Mouse (Mus musculus): ENCODE measurements at regions not wholly inside any gene's neighbourhood (a gene's known extent, or its start where the extent isn't known, plus 50 kb on each side); places are given as distances from the start of the nearest gene placed in this dataset.
"Not testable (repeated sequence)": the region's sequence is repeated elsewhere in the genome, so short reads cannot be mapped to it uniquely, and the experiment has no call there.

DNA sequence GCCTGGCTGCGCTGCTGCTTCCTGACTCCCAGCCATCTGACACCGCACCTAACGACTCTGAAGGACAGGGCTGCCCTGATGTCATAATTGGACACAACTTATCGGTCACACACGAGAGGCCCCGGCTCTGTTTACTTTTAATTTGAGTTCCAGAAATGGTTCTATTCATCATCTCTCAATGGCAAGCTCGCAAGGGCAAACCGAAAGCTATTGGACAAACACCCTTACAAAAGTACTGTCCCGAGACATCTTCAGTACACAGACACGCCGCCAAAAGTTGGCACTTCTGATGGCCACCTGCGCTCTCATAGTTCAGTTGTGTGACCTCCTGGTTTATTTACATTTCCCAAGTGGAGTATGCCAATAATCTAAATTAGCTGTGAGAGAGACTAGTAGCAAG, 274.9 kb downstream of the Gxylt1 start:
- DNase-seq (ENCODE audit: low spot score), result no peak

DNA sequence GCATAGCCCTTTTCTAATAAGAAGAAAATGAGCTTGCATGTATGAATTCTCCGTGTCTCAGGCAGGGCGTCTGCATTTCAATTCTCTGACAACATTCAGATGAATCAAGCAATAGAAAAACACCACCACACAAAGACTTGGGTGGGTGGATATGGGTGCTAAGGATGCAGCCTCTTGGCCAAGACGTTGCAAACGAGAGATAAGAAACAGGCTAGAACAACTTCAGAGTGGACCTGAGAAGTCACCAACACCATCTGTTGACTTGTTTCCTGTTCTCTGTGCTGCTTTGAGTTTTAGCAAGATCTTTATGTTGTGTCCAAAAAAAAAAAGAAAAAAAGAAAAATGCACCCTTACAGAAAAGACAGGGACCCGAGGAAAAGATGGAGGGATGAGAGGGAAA, 277.0 kb downstream of the Gxylt1 start:
- no peak for DNase-seq (ENCODE audit: low spot score)

DNA sequence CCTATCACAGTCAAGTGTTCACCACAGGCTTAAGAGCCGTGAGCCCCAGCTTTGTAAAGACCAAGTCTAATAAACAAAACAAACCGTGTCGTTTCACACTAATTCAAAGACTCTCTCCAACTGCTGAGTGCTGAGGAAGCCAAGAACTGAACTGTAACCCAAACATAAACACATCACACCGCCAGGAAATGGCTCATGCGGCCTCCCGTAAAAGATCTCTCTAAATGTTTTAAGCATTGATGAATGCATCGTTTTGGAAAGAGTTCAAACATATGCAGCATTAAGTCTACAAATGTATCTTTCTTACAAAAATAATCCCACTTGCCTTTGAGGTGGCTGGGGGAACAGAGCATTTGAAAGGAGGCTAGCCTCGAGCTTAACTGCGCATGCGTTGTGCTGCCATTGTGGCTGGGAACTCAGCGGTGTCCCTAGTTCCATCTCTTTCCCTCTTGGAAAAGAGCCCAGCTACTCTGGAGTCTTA, 280.7 kb downstream of the Gxylt1 start:
- no peak for DNase-seq (ENCODE audit: low spot score)

DNA sequence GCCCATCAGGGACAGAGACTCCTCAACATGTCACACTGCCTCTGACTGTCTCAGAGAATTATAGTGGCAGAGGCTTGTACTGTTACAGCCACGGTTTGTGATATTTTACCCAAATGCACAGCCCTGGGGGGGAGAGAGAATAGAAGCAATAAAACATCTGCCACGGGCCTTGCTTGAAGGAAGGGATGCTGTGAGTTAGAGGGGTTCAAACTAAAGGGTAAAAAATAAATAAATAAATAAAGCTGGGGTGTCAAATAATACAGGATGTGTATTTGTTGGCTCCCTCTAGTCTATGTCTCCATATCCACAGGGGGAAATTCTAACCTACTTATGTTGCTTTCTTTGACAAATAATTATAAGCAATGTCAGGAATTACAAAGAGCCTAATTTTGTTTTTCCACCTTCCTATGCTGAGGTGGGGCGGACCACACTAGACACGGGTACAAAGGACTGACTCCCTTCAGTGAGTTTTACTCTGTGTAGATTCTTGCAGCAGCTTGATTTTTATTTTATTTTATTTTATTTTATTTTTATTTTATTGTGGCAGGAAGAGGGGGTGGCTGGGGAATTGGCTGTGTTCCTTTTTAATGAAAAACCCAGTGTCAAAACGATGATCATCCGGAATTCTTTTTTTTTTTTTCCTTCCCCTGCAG, 281.3 kb downstream of the Gxylt1 start:
- DNase-seq (ENCODE audit: low spot score), result no peak

DNA sequence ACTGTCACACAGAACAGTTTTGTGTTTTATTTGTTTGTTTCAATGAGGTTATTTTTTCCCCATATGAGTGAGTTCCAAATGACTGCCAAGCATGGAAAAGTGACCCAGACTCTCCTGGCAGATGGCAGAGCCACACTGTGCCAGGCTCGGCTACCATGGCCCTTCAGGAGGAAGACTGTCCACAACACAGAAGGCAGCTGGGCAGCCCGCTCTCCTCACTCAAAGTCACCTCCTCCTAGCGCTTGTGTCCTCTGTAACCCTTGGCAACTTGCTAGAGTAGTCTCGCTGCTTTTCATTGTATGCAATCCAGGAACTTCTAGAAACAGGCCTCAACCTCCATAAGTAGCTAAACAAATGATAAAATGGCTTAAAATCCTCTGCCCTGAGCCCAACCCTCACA, 299.2 kb downstream of the Gxylt1 start:
- no peak for DNase-seq (ENCODE audit: low spot score)

DNA sequence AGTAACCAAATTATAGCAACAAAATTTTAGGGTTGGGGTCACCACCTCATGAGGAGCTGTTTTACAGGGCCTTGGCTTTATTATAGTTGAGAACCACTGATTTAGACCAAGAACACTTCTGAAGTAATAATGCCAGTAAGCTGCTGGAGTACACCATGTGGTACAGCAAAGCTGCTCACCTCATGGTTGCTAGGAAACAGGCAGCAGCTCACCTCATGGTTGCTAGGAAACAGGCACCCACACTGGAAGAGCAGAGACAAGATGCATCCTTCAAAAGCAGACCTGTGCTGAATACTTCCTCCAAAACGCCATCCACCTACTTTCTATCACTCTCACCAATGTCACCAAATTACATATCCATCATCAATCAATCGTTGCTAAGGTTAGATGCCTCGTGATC, 300.0 kb downstream of the Gxylt1 start:
- no peak for DNase-seq (ENCODE audit: low spot score)

DNA sequence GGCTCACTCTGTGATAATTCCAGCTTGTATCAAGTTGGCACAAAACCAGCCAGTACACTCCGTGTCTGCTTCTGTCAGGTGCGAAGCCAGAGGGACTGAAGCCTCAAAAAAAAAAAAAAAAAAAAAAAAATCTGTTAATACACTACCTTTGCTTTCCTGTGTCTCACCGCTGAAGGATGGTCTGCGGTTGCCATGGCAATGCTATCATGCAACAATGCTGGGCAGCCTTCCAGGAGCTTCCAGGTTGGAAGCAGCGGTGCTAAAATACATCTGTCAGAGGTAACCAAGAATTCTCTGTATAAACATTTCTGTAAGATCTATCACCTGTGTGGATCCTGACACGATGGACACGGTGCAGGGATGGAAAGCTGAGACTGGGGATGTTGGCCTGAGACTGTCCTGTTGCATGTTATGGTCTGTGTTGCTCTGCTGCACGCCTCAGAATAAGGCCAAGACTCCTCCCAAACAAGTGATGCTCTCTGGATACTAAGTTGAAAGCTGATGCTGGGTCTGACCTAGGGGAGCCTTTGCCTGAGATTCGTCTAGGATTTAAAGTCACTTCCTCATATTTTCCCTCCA, 301.2 kb downstream of the Gxylt1 start:
- no peak for DNase-seq (ENCODE audit: low spot score)

DNA sequence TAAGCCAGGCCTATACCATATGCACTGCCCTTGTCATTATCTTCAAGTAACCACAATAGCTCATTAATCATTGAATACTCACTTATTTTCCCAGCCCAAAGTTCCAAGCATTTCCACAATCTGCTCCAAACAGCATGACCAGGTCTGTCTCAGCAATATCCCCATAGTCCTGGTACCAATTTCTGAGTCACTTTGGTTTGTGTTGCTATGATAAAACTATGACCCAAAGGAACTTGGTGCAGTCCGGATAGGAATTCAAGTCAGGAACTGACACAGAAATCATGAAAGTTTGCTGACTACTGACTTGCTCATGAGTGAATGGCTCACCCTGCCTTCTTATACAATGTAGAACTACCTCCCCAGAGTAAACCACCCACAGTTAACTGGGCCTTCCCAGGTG, 309.4 kb downstream of the Gxylt1 start:
- no peak for DNase-seq (ENCODE audit: low spot score)

DNA sequence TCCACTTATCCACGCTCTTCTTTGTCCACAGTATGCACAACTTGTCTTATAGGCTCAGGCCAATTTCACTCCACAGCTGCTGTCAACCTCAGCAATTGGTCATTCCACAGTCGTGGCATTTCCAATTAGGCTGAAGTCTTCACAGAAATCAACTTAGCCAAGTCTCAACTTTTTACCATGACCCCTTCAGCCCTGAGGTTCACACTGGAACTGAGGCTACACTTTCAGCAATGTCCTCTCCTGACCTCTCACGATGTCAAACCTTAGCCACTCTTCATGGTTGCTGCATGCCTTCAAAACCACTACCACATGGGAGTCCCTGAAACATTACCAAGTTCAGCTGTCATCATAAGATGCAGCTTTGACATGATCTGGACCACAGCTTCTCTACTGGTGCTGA, 310.1 kb downstream of the Gxylt1 start:
- no peak for DNase-seq (ENCODE audit: low spot score)

DNA sequence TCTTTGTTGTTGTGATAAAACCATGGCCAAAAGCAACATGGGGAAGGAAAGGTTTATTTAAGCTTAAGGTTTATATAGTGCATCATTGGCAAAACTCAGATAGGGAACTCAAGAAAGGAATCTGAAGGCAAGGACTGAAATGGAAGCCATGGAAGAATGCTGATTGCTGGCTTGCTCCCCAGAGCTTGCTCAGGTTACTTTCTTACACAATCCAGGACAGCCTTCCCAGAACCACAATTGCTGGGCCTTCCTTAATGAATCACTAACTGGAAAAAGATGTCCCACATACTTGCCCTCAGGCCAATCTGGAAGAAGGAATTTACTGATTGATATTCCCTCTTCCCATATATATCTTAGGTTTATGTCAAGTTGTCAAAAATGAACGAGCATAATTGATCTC, 310.8 kb downstream of the Gxylt1 start:
- DNase-seq (ENCODE audit: low spot score), result no peak

DNA sequence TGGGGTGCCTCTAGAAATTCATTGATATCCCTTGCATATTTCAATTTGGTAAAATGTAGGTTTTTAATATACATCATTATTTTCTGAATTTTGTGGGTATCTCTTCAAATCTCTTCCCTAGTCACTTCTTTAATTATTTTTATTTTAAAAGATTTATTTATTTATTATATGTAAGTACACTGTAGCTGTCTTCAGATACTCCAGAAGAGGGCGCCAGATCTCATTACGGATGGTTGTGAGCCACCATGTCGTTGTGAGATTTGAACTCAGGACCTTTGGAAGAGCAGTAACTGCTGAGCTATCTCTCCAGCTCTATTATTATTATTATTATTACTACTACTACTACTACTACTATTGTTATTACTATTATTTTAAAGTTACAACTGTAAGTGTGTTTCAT, 324.1 kb downstream of the Gxylt1 start:
- DNase-seq (ENCODE audit: low spot score), result not testable (repeated sequence)

DNA sequence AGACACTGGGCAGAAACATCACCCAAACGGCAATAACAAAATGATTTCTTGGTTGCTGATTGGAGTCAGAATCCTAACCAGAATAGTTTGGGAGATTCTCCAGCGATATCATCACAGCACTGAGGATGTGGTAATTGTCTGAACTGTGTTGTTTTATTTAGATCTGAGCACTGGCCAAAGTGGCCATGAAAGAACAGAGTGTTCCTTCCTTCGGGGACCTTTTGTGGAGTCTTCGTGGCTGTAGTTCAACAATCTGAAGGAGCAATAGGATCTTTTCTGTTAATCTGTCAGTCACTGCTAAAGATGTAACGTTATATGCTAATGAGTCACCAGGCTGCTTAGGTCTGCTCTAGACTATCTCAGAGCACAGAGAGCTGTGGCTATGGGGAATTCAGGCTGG, 328.8 kb downstream of the Gxylt1 start:
- peak; percentile 18 for DNase-seq (ENCODE audit: low spot score)

DNA sequence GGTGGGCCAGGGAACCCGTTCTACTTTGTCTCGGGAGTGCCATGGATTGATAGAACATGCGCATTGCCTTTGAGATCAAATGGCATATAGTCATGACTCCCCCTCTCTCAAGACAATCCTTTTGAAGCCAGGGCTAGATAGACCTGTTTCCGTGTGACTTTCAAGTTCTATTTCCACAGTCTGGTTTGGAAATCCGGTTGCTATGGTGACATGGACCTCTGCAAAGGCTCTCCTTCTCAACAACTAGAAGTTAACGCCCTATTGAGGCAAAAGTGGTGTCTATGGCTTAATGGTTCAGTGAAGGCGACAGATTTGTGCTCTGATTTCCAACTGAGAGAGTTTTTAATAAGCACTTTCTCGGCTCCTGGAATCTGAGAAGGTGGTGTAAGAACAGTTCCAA, 371.2 kb downstream of the Gxylt1 start:
- DNase-seq (ENCODE audit: low spot score), result no peak

DNA sequence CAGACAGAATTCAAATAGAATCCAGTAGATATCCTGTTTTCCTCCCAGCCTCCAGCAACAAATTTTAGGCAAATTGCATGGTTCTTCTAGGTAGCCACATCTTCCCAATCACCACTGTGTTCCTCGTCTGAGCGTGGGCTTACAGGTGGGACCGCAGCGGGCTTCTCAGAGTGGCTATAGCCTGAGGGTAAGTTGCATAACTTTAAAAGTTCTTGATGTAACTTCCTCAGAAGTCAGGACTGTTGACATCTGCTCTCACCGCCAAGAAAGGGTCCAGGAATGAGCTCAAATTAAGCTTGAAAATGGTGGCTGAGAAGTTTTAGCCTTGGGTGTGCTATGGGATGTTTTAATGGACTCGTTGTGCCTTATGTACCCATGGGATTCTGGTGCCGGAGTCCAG, 377.7 kb downstream of the Gxylt1 start:
- DNase-seq (ENCODE audit: low spot score), result no peak

DNA sequence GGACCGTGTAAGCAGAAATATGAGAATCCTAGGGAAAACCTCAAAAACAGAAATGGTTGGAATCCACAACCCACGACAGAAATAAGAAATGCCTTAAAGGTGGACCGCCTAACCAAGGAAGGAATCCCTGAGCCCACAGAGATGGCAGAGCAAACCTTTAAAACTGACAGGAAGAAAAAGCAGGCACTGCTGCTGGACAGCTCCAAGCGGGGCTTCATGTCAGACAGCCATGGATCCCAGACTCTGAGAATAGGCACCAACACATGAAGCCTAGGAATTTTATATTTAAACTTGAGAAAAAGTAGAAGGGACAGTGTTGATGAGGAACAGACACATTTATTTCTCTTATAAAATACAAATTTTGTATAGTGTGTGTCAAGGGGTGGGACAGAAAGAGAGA, 379.1 kb downstream of the Gxylt1 start:
- no peak for DNase-seq (ENCODE audit: low spot score)

DNA sequence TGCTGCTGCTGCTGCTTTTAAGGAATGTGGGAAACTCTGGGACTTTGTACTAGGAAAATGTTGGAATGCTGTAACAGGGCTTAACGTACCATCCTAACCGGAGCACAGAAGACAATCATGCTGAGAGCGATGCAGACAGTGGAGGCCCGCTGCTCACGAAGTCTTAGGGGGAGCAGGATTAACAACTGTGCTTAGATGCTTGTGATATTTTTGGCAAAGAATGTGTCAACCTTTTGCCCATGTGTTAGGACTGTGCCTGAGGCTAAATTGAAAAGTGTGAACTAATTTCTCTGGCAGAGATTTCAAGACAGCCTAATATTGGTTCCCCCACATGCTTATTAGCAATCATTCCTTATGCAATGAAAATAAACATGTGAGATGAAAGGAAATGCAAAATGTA, 398.5 kb downstream of the Gxylt1 start:
- DNase-seq (ENCODE audit: low spot score), result no peak

DNA sequence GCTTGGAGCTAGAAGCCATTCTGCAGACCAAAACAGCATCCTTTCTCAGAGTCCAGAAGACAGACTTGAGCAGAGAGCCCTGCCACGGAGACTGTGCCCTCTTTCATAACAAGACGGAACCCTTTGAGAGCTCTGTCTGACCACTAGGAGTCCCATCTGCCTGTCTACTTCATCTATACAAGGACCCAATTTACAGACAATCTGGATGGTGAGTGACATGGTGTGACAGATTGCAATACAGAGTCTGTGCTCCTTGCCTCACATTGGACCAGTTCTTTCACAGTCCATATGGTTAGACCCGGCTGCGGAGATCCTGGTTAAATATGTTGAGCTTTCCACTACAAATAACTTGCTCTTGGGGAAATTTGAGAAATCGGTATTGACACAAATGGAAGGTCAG, 410.9 kb downstream of the Gxylt1 start:
- DNase-seq (ENCODE audit: low spot score), result no peak

DNA sequence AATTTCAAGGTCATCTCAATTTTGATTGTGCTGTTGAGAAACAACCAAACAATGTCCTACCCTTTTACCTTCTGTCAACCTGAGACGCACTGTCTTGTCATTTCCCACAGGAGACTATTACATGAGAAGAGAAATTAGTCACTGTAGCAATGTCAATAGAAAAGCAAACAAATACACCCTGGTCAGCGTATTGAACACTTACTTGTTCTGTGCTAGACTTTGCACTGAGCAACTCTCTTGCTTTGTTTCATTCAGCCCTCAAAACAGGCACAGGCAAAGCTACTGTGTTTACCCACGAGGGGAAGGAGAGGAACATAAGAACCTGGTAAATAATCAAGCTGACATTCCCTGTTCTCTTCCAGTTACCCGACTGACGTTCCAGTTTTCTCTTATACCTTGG, 424.1 kb downstream of the Gxylt1 start:
- DNase-seq (ENCODE audit: low spot score), result no peak

DNA sequence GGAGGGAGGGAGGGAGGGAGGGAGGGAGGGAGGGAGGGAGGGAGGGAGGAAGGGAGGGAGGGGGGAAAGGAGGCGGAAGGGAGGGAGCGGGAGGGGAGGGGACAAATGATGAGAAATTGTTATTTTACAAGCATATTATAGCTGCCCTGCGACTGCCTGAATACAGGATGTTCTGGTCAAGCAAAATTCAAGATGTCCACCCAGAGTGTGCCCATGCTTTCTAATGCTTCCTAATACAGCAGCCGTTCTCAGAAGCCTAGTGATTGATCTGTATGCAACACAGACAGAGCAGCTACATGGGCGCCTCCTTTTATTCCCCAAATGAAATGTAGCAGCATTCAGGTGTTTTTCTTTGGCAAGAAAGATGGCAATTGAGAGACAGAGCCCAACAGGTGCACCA, 434.9 kb downstream of the Gxylt1 start:
- DNase-seq (ENCODE audit: low spot score), result no peak

DNA sequence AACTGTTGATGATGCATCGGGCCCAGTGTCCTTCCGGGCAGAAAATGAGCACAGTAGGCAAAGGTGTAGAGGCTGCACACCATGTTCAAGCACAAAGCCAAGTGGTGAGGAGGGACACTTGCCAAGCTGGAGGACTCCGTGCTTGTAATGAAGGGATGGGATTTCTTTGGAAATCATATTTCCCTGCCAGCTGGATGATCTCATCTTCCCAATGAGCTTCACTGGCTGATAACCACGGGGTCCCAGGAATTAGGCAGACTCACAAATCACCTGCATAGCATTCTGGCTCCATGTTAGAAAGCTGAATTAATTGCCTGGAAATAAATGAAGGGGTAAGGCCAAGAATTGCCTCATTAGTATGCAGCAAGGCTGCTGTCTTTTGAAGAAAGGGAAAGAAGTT, 435.4 kb downstream of the Gxylt1 start:
- DNase-seq (ENCODE audit: low spot score), result no peak

DNA sequence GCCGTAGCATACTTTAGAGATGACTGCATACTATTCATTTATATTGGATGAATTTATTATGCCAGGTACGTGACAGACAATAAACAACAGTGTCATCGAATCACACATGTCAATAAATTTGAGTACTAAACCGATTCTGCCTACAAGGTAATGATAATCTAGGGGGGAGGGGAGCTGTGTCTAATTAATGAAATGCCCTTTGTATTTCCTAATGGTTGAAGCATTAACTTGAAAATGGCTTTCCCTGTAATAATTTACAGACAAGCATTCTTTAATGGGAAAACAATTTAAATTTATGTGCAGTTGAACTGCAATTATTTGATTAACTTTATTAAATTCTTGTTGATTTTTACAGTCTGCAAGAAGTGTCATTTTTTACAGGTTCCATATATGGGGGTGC, 429.5 kb downstream of the Pdzrn4 start:
- no peak for DNase-seq (ENCODE audit: low spot score)
